Mouse (Mus musculus) retina, adult 2 months (tissue): Measurements from ENCODE around the gene H2afy.

Experiments
- DNase-seq: peaks from one replicate; pipeline ENCODE4 v3.0.0-alpha.2; 2012; ENCODE audit warnings: low read depth, low spot score

H2afy gene

DNA sequence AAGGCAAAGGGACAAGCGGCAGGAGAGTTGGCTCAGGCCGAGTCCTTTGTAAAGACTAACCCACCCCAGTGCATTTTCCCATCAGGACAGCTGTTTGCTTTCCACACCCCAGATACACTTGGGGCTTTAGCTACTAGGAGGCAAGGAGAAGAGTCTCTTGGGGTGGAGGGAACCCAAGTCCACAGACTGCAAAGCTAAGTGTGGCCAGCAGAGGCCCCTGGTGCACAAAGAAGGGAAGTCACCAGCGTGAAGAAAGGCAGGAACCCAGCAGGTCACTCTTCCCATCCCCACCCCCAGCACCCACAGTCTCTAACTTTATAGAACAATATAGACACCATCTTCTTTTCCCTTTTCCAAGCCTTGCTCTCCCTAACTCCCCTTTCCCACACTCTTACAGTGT lies 9.4 kb upstream of the H2afy start:
- no peak for DNase-seq

DNA sequence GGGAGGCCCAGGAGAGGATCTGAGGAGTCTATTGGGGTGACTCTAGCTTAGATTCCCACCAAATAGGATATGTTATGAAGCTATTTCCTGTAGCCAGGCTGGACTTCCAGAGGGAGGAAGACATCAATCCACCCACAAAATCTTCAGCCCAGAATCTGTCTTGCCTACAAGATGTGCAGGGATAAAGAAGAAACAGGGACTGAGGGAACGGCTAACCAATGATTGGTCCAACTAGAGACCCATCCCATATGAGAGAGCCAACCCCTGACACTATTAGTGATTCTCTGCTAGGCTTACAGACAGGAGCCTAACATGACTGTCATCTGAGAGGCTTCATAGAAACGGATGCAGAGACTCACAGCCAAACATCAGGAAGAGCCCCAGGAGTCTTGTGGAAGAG lies 7.9 kb upstream of the H2afy start:
- DNase-seq = no peak

DNA sequence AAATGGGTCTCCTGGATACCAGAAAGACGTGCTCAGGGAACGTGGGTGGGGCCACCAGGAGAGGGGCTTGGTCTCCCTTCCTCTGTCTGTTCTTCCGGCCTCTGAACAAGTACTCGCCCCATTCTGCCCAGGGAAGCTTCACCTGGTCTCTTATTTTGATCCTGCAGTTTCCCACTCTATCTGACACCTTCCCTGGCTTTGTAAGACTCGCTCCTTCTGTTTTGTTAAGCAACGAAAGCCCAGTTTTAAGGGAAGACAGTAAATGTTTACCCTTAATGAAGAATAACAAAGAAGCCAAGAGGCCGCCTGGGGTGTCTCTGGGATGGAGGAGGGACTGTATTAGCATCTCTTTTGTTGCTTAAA lies 7.0 kb upstream of the H2afy start:
- no peak for DNase-seq

DNA sequence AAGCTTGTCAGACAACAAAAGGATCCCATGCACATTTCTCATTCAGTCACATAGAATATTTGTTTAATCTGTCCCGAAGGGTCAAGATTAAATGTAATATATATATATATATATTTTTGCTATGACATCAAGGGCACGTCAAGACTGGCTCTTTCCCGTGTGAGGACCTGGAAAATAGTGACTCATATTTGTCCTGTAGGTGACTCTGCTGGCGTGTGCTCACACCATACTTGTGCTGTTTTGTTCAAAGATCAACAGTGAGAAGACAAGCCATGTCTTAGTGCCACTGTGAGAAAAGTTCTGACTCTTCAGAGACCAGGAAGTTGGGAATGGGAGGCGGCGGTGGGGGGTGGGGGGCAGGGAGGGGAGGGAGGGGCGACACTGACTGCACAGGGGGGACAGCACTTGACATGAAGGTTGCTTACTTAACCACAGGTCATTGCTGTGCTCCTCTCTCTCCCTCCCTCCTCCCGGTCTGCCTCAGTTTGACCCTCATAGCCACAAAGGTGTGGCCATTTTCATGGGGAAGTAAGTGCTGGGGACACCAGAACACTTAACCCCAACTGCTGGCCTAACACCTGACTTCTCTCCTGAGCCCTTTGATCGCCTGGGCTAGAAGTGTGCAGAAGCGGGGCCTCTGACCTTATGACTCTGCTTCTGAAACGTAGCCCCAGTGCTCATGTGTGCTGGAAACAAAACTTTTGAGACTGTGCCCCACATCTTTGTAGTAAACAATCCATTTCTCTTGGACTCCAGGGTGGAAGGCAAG lies 6.4 kb upstream of the H2afy start:
- no peak for DNase-seq

DNA sequence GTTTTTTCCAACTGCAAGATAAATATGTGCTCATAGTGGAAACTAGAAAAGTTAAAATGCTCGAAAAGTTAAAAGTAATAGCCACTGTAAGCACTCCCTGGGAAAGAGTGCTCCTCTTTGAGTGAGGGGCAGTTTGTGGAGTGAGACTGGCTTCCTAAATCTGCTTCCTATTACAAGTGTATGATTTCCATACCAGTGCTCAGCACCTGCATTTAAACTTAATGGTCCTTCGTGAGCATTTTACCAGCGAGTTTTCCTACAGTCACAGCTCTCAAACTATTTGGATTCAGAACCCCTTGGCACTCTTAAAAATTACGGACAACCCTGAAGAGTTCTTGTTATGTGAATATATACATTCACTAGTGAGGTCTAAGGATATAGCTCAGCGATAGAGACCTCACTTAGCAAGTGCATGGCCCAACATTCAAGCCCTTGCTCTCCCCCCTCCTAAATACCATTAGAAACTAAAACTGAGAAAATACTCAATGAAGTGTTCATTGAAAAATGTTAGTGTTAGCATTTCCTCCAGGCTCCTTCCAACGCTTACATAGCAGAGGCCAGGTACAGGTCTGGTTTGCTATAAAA lies 3.1 kb upstream of the H2afy start:
- DNase-seq = no peak

DNA sequence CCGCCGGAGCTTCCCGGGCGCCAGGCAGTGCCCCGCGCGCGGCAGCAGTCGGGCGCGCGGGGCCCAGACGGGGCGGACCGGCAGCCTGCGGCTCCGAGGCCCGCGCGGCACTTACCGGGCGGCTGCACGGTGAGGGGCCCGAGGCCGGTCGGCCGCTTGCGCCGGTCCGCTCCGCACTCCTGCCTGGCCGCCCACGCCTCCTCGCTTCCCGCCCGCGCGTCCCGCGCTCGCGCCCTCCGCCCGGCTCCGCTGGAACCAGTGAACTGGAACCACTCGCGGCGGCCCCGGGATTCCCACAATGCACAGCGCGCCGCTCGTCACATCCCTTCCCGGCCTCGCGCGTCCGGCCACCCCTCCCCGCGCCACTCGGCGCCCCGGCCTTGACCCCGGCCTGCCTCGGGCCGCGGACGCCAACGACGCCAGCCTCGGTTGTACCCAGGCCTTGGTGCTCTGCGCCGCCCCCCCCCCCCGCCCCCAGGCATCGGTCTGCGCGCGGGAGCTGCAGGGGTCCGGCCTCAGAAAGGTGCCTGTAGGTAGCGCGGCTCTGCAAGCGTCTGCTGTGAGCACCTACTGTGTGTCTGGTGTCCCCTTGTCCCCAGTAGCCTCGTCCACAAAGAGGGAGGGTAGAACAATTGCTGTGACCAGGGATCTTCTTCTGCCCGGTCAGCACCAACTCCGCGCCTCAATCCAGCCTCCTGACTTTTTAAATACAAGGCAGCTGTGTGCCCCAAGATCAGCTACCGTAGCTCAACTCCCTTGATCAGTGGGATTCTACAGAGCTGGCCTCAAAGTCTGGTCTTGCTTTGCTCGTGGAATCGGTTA lies 719 bp downstream of the H2afy start:
- peak; percentile 72 for DNase-seq

DNA sequence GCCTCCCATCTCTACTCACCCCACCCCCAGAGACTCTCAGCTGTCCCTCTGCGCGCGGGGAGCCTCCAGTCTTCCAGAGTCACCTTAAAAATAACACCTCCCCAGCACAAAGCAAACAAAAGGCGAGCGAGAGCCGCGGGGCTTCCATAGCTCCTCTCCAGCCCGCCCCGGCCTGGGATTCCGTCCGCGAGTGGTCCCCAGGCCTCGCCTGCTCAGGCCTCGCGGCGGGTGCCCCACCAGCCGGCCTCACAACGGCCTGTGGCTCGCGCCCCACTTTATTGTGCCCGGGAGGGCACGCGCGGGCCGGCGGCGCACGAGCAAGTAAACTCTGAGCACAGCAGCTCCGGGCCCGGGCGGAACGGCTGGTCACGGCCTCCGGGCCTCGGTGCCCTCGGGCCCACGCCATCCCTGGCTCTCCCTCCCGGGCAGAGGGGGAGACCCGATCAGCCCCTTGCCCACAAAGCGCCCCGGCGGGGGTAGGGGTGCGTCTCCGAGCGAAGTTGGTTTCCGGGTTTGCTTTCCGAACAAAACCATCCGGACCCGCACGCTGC lies 1.5 kb downstream of the H2afy start:
- no peak for DNase-seq

DNA sequence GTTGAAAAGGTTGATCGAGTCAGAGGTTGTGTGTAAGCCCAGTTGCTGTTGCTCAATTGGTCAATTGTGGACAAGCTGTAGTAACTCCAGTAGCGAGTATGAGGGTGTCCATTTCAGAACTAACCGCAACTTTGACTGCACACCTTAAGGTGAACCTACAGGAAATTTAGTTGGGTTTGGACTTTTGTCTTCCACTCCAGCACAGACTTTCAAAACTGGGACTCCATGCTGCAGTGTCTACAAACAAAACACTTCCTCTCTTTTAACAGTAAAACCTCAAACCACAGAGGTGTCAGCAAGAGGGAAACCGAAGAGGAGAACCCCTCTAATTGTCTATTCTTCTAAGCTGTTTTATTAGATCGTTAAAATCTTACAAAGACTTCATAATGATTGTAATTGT lies 2.1 kb downstream of the H2afy start:
- no peak for DNase-seq

DNA sequence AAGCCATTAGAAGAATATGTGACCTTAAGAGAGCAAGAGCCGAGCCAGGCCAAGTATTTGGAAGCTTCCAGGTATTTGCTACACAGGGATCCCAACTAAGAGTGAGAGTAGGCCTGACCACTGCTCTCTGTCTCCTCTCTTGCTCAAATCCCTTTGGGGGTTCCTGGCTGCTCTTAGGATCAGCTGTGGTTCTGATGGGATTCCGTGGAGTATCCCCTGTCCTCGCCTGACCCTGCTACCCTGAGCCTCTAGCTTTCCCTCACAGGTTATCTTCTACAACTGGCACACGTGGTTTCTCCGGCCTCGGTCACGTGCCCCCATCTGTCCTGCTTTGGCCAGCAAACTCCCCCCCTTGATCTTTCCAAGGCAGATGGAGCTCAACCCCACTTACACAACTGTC lies 3.2 kb downstream of the H2afy start:
- peak; percentile 33 for DNase-seq

DNA sequence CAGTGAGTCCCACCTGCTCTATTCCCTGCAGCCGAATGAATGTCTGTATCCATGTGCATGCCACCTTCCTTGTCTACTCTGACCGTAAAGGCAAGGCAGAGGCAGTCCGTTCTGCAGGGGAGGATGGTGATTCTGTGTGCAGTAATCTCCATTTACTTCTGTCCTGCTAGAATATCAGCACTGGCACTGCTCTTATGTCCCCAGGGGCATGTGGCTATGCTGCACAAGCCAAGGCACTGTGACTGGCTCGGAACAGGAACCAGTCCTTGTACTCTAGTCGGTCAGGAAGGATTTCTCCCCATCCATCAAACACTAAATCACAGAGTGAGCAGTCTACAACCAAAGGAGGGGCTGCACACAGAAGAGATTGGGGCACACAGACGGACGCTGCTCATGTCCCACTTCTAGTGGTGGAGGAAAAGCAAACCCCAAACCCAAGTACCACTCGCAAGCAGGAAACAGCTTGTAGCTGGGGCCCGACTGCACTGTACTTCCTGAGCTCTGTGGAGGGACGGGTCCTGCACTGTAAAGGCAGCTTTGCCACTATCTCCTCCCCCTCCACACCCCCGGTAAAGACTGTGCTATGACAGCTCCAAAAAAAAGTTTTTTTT lies 3.7 kb downstream of the H2afy start:
- no peak for DNase-seq

DNA sequence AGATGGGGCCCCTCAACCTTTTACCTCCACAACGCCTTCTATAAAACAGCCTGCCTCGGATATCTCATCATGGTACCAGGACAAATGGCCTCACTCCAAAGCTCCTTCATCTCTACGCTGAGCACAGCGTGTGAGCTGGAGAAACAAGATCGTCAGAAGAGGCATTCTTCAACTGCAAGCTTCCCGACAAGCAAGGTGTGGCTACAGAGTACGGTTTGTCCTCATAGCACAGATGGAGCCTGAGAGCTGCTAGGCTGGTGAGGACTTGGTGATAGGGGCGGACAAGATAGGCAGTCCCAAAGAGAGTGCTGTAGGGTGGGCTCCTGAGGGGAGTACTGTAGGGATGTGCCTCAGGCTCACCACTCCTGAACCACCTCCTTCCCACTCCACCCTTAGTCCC lies 5.6 kb downstream of the H2afy start:
- DNase-seq = no peak

DNA sequence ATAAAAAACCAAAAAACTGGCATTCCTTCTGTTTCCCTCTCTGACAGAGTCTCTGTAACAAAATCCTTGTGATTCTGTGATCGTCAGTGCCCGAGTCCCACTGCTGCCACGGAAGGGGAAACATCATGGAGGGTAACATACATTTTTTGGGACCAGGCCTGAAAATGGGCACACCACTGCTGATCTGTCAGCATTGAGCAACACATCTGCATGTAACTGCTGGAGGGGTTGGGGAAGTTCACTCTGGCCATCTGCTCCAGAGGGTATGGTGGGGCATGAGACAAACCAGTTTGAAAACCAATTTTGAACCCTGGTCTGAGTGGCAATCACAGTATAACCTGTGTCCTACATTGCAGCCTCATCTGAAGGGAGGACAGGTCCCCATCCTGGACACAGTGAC lies 6.6 kb downstream of the H2afy start:
- no peak for DNase-seq

DNA sequence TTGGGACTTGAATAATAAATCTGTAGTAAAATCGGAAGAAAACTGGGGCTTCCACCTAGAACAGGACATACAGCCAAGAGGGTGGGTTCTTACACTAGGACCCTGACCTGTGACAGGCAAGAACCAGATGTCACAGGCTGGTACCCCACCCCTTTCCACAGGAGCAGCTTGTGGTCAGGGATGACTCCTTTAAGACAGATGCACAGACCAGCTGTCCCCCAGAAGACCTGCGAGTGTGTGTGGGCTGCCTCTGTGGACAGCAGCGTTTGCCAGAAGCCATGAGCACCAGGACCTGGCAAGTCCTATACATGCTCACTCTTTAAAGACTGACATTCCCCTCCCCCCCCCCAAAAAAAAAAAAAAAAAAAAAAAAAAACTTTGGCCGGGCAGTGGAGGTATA lies 7.1 kb downstream of the H2afy start:
- DNase-seq = no peak

DNA sequence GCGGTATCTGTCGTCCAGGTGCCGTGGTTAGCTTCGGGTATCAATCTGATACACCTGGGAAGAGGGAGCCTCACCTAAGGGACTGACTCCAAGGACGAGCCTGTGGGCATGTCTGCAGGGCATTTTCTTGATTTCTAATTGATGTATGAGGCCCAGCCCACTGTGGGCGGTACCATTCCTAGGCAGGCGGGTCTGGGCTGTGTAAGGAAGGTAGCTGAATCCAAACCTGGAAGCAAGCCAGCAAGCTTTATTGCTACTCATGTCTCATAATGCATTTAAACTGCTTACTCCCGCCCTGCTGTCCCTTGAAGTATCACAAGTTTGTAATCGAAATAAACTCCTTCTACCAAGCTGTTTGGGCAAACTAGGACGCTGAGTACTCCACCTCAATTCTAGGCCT lies 10.5 kb downstream of the H2afy start:
- DNase-seq = no peak

DNA sequence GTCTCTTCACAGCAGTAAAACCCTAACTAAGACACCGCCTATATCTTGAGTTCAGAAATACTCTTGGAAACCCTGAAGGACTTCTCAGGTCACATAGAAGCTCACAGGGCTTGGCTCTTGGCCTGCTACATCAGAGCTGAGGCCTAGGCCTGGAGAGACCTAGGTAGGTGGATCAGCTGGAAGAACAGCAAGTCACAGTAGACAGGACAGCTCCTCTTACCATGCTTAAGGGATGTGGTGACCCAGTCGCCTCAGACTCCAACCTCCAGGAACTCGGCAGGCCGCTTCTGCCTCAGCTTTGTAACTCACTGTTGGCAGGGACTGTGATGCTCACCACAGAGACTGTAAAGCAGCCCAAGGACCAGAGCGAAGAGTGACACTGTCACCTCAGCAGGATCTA lies 13.1 kb downstream of the H2afy start:
- DNase-seq = no peak

DNA sequence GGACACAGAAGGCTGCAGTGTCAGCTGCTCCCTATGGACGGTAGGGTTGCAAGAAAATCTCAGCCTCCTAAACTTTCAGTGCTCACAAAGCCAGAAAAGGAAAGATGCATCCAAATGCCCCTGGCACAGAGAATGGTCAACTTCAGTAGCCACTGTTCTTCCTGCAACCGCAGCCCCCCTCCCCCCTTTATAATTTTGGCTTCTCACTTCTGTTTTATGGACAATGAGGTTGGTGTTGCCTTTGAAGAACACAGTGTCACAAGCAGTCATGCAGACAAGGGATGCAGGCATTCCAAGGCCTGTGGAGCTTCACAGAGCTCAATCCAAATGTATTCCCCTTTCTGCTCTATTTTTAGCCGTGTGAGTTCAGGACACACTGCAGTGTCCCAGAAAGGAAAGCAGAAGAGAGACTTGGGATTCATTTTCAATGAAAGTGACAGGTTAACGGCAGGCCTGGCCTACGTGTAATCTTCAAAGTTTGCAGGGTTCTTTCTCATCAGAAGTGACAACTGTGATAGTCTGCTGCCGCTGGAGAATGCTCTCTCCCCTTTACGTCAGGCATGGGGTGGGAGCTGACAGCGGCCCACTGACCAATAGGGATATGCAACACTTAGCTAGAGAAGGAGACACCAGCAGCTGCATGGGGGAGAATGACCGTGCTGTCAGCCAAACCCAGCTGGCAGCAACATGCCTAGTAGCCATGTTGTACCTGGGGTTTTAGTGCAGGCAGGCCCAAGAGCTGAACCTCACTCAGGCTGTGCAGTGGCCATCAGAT lies 18.0 kb downstream of the H2afy start:
- DNase-seq = no peak

DNA sequence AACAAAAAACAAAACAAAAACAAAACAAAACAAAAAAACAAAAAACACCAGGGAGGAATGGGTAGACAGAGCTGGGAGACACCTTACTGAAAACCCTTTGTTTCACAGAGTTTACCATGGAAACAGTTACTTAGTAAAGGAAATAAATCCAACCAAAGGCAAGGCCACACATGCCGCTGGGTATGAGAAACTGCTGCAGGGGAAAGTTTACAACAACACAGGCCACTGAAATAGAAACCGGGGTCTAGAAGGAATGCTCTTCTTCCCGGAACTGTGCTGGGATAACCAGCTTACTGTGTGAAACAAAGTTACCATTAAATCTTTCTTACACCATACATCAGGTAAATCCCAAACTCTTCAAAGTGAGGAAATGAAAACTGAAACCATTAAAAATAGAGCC lies 20.3 kb downstream of the H2afy start:
- no peak for DNase-seq

DNA sequence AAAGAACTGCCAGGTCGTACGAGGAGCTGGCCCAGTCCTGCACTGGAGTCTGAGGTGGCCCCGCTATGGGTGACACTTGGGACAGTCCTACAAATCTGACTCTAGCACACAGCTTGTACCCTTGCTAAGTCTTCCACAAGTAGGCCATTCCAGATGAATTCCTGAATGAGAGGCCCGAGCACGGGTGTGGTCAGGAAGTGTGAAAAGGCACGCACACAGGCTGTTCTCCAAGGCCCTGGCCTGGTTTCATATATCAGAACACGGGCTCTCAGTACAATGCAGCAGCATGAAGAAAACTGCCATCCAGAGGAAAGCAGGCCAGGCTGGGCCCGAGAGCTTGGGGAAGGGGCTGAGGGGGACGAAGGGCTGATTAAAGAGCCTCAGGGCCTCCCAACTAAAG lies 20.8 kb downstream of the H2afy start:
- no peak for DNase-seq

DNA sequence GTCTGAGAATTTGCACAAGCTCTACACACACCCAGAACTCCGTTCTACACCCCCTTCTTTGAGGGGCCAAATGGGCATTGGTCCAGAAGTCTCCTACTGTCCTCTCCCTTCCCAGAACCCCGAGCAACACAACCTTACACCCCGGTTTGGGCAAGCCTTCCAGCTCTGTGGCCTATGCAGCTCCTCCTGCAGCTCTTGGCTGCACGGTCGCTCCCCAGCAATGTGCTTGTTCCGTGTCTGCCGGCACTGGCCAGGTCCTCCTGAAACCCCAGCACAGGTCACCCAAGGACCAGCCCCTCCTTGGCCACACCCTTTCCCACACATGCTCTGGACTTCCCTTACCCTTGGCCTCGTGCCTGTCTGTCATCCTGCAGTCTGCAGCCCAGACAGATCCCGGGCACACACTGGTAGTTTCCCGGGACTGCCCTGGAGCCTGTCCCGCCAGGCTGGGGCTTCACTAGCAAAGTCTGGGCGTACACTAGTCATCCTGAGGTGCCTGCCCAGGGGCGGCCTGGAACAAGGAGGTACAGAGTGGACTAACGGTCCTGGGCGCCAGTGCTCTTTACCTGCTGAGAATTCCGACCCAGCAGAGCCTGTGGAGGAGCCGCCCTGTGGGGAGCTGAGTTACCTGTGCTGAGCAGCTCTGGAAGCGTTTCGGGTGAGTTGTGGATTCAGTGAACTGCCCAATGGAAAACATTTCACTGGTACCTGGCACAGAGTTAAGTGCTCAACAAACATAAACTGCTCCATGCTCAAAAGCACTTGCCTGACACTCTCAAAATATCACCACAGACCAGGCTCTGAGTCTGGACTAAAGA lies 22.5 kb downstream of the H2afy start:
- no peak for DNase-seq

DNA sequence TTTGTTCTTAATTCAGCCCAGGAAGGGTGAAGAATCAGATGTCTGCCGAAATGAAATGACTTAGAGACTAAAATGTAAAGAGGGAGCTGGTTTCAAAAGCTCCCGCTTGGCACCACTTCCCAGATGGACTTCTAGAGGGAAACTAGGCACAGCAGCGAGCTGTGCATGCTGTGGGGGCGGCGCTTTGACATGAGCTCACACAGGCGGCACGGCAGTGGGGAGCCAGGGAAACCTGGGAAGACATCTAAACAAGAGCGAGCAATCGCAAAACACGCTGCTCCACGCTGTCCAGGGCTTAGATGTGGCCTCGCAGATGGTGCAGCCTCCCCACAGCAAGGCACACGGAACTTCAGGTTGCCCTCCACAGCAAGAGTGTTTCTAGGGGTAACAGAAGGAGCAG lies 23.2 kb downstream of the H2afy start:
- no peak for DNase-seq

DNA sequence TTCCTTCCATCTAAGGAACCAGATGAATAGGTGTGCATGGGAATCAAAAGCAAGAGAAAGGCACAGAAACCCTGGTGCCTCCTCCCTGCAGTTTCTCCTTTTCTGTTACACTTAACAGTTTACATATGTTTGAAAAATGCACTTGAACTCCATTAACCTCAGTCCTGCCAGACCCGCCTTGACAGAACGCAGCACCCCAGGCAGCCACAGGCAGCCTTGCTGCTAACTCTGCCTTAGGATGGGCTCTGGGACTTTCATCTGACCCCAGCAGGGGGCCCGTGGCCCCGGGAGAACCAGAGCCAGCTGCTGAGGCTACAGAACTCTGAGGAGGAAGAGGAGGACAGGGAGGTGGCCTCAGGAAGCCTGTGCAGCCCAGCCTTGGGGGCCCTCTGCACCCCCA lies 23.7 kb downstream of the H2afy start:
- DNase-seq = no peak
